Mouse (Mus musculus) liver, adult 2 months (tissue): ENCODE measurements around the gene Atp5d.

ENCODE experiments used
- CTCF ChIP-seq: fragments of 200-500 bp; IDR thresholded peaks from 2 replicates; pipeline ENCODE4 v1.5.1; 2011; ENCODE audit warnings: low read depth, low read length, control low read depth
- POLR2A ChIP-seq: fragments of 200-500 bp; IDR thresholded peaks from 2 replicates; pipeline ENCODE4 v1.6.1; 2011; ENCODE audit warnings: low read length, control low read depth; ENCODE audit not compliant: insufficient read depth; ENCODE audit errors: extremely low read depth

- no peak for TF ChIP-seq POLR2A
- TF ChIP-seq CTCF, result no peak
These were observed 41.2 kb upstream of the Atp5d start for GRCm38 (mm10) chr10:80097275-80097674.
